Mouse (Mus musculus): ENCODE data around the gene Gm15517. TPM values are rescaled to one million over a fixed set of nuclear protein-coding genes. Genes with fewer than 3 reads are reported as not detected.
"Not testable (repeated sequence)": the region's sequence is repeated elsewhere in the genome, so short reads cannot be mapped to it uniquely, and the experiment has no call there.

The Gm15517 gene
- not detected for total RNA-seq (2021)

GRCm38 (mm10) chr7:44261147-44261546 lies at the start of gene Gm15517:
Gm15517 (plus strand) TSS chr7:44261447.
- no peak for DNase-seq (ENCODE audit: extremely low spot score in 1 of 2, low spot score in 2 of 2)
- intact Hi-C loops (cut with DNase I): loop anchor here (5.0 kb wide), 1 partner anchor 221 kb away; no protein-coding TSS in a partner anchor

- intact Hi-C loops (cut with DNase I): no loop called here
These were observed 45.6 kb upstream of the Gm15517 start, which contains the start of gene Klk1b5 for GRCm38 (mm10) chr7:44215645-44216044. Klk1b5 (plus strand) TSS chr7:44215945.

GRCm38 (mm10) chr7:44221601-44222000 lies 39.6 kb upstream of the Gm15517 start:
- intact Hi-C loops (cut with DNase I); DNase-seq (ENCODE audit: extremely low spot score in 1 of 2, low spot score in 2 of 2): not testable (repeated sequence)

More at GRCm38 (mm10) chr7:44215645-44216044, 45.6 kb upstream of the Gm15517 start, which contains the start of gene Klk1b5:
- DNase-seq (ENCODE audit: extremely low spot score in 1 of 2, low spot score in 2 of 2): no peak

- DNase-seq (ENCODE audit: extremely low spot score in 1 of 2, low spot score in 2 of 2); intact Hi-C loops (cut with DNase I): not testable (repeated sequence)
These were observed 38.9 kb upstream of the Gm15517 start for GRCm38 (mm10) chr7:44222335-44222734.

- intact Hi-C loops (cut with DNase I): no loop called here
- DNase-seq (ENCODE audit: extremely low spot score in 1 of 2, low spot score in 2 of 2): no peak
These were observed 36.2 kb upstream of the Gm15517 start, which contains the start of gene Klk1 for GRCm38 (mm10) chr7:44225076-44225475. Klk1 (plus strand) TSS chr7:44225360.

GRCm38 (mm10) chr7:44235909-44236308 lies 25.3 kb upstream of the Gm15517 start, which contains the start of gene Gm36864:
Gm36864 (plus strand) TSS chr7:44236177.
- no peak for DNase-seq (ENCODE audit: extremely low spot score in 1 of 2, low spot score in 2 of 2)
- intact Hi-C loops (cut with DNase I): no loop called here

- intact Hi-C loops (cut with DNase I): no loop called here
- no peak for DNase-seq (ENCODE audit: extremely low spot score in 1 of 2, low spot score in 2 of 2)
These were observed 21.3 kb upstream of the Gm15517 start for GRCm38 (mm10) chr7:44239913-44240312.

GRCm38 (mm10) chr7:44240712-44241111 lies 20.5 kb upstream of the Gm15517 start:
- intact Hi-C loops (cut with DNase I): no loop called here
- DNase-seq (ENCODE audit: extremely low spot score in 1 of 2, low spot score in 2 of 2): no peak

- intact Hi-C loops (cut with DNase I): no loop called here
- DNase-seq (ENCODE audit: extremely low spot score in 1 of 2, low spot score in 2 of 2): no peak
These were observed 20.1 kb upstream of the Gm15517 start for GRCm38 (mm10) chr7:44241163-44241562.

GRCm38 (mm10) chr7:44244080-44244479 lies 17.2 kb upstream of the Gm15517 start:
- intact Hi-C loops (cut with DNase I): no loop called here
- no peak for DNase-seq (ENCODE audit: extremely low spot score in 1 of 2, low spot score in 2 of 2)

- intact Hi-C loops (cut with DNase I): no loop called here
- peak; percentile 87 to 95 for DNase-seq (ENCODE audit: extremely low spot score in 1 of 2, low spot score in 2 of 2)
These were observed 14.9 kb upstream of the Gm15517 start, which contains the start of the genes 1700028J19Rik and 2410002F23Rik for GRCm38 (mm10) chr7:44246055-44246983. 1700028J19Rik (minus strand) TSS chr7:44246695. 2410002F23Rik (plus strand) TSS chr7:44246722.

- peak; percentile 53 to 67 for DNase-seq (ENCODE audit: extremely low spot score in 1 of 2, low spot score in 2 of 2)
- intact Hi-C loops (cut with DNase I): no loop called here
These were observed 14.2 kb upstream of the Gm15517 start for GRCm38 (mm10) chr7:44246984-44247470.

- no peak for DNase-seq (ENCODE audit: extremely low spot score in 1 of 2, low spot score in 2 of 2)
- intact Hi-C loops (cut with DNase I): no loop called here
These were observed 13.3 kb upstream of the Gm15517 start for GRCm38 (mm10) chr7:44247971-44248370.

- intact Hi-C loops (cut with DNase I): no loop called here
- DNase-seq (ENCODE audit: extremely low spot score in 1 of 2, low spot score in 2 of 2): no peak
These were observed 12.0 kb upstream of the Gm15517 start for GRCm38 (mm10) chr7:44249248-44249647.

- DNase-seq (ENCODE audit: extremely low spot score in 1 of 2, low spot score in 2 of 2): peak in 1 of 2 experiments; percentile 44
- intact Hi-C loops (cut with DNase I): not testable (repeated sequence)
These were observed 10.4 kb upstream of the Gm15517 start for GRCm38 (mm10) chr7:44250732-44251275.

- intact Hi-C loops (cut with DNase I): no loop called here
These were observed 8.1 kb upstream of the Gm15517 start for GRCm38 (mm10) chr7:44253023-44253616.

GRCm38 (mm10) chr7:44254930-44255329 lies 6.3 kb upstream of the Gm15517 start:
- no peak for DNase-seq (ENCODE audit: extremely low spot score in 1 of 2, low spot score in 2 of 2)
- intact Hi-C loops (cut with DNase I): no loop called here

More at GRCm38 (mm10) chr7:44253023-44253616, 8.1 kb upstream of the Gm15517 start:
- peak in 1 of 2 experiments; percentile 44 for DNase-seq (ENCODE audit: extremely low spot score in 1 of 2, low spot score in 2 of 2)

- intact Hi-C loops (cut with DNase I): no loop called here
- DNase-seq (ENCODE audit: extremely low spot score in 1 of 2, low spot score in 2 of 2): no peak
These were observed 4.0 kb upstream of the Gm15517 start, which contains the start of gene Acp4 for GRCm38 (mm10) chr7:44257278-44257677. Acp4 (minus strand) TSS chr7:44257378.

GRCm38 (mm10) chr7:44260410-44260809 lies 837 bp upstream of the Gm15517 start:
- intact Hi-C loops (cut with DNase I): loop anchor here (5.0 kb wide), 1 partner anchor 222 kb away; no protein-coding TSS in a partner anchor
- no peak for DNase-seq (ENCODE audit: extremely low spot score in 1 of 2, low spot score in 2 of 2)
